Mouse (Mus musculus) testis, postnatal 14 days (tissue): ENCODE data around the gene Dcp1b.
"Not testable (repeated sequence)": the region's sequence is repeated elsewhere in the genome, so short reads cannot be mapped to it uniquely, and the experiment has no call there.

Experiments
- DNase-seq: peaks from one replicate; pipeline ENCODE4 v3.0.0; 2021; ENCODE audit warnings: low spot score

Dcp1b gene

GRCm38 (mm10) chr6:119196382-119197305, 21.6 kb downstream of the Dcp1b start, which contains the start of gene Cacna1c:
Cacna1c (minus strand) TSS chr6:119196418.
- DNase-seq = no peak

- DNase-seq = no peak
Observed at GRCm38 (mm10) chr6:119198534-119199273, 23.7 kb downstream of the Dcp1b start.

DNA sequence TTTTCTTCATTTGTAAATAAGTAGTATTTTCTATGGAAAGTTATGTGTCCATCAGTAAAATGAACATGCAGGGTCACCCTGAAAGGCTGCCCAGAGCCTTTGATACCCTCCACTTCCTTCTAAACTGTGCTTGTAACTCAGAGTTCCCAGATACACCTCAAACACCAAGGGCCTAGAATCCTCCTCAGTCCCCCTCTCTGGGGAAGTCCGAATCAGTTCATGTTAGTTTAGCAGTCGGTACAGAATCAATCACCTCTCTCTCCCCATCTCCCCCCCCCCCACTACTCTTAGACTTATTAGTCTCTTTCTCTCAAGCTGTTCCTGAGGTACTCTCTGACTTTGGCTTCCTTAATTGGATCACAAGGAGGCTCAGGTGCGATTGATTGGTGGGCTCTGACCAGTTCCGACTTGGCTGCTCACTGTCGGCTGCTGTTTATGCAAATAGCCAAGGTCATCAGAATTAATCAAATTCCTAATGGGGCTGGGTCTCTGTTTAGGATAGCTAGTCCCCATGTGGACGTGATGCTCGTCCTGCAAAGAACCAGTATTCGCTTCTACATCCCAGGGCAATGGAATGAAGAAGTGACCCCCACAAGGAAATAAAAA, 24.3 kb downstream of the Dcp1b start:
- DNase-seq = no peak

DNA sequence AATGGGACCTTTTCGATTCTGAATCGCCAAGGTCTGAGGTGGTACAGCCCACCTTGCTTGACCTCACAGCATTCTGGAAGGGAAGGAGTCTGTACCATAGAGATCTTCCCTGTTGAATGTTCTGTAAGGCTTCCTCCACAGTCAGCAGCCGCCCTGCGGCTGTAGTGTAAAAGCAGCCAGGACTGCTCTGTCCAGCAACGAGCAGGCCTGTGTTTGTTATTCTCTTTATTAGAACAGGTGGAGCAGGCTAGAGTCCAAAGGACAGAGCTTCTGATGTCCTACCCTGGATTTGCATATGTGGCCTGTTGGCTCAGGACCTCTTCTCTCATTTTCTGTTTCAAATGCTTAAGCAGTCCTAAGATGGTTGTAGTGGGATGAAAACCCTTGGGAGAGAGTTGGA, 25.3 kb downstream of the Dcp1b start:
- no peak for DNase-seq

DNA sequence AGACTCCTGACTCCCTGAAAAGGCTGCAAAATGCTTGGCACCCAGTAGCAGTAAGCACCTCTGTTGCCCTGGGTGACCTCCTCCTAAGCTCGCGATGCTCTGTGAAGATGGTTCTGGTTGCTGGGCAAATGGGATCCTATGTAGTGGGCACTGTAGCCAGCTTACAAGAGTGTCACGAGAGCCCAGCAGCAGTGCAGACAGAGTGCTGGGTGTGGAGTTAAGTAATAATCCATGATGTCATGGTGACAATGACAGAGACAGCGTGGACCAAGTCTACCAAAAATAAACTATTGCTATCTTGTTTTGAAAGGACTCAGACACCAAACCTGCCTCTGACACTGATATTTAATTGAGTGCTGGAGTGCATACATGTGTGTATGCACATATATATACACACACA, 26.5 kb downstream of the Dcp1b start:
- no peak for DNase-seq

DNA sequence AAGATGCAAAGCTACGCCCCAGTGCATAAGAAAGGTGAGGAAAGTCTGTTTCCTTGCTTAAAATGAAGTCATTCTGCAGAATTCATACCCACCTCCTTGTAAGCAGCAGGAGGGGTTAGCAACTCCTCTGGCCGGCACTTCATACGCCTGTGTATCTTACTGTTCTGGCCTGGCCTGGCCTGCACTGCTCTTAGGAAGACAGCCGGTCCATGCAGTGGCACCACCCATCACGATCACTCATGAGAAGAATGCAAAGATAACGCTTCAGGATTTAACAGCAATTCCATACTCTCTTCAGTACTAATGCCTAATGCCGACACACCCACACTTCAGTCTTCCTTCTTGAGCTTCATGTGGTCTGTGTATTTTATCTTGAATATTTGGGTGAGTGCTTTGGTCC, 29.2 kb downstream of the Dcp1b start:
- DNase-seq = no peak

DNA sequence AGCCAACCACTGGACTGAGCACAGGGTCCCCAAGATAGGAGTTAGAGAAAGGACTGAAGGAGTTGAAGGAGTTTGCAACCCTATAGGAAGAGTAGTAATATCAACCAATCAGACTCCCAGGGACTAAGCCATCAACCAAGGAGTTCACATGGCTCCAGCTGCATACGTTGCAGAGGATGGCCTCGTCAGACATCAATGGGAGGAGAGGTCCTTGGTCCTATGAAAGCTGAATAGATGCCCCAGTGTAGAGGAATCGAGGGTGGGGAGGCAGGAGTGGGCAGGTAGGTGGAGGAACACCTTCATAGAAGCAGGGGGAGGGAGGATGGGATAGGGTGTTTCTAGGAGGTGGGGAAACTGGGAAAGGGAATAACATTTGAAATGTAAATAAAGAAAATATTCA, 29.9 kb downstream of the Dcp1b start:
- DNase-seq = no peak

DNA sequence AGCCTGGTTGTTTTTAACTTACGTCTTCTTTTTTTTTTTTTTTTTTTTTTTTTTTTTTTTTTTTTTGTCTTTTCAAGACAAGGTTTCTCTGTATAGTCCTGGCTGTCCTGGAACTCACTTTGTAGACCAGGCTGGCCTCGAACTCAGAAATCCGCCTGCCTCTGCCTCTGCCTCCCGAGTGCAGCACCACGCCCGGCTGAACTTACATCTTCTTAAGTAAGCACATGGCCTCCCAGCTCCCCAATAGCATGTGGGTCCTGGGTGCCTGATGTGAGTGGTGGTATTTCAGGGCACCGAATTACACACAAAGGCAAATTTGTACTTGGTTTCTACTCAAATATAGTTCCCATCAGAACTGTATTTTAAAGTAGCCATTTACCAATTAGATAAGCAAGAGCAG, 31.0 kb downstream of the Dcp1b start:
- DNase-seq = not testable (repeated sequence)

- no peak for DNase-seq
Observed at GRCm38 (mm10) chr6:119213375-119213774, 38.3 kb downstream of the Dcp1b start.

DNA sequence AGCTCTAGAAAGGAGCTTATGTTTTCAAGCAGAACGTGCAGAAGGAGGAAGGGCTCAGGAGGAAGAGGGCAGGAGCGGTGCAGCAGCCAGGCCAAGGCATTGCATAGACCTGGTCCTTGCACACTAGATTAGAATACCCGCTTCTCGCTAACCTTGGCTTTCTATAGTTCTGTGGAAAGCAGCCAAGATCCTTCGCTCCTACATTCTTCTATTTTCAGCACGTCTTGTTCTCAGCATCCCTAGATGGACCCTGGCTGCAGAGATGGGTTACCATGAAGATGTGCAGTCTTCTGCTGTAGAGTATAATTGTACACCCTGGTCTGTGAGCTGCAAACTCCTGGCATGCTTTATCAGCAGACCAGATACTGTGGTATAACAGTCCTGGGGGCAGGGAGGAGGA, 39.1 kb downstream of the Dcp1b start:
- DNase-seq = no peak

- DNase-seq = no peak
Observed at GRCm38 (mm10) chr6:119215040-119215613, 40.1 kb downstream of the Dcp1b start.

DNA sequence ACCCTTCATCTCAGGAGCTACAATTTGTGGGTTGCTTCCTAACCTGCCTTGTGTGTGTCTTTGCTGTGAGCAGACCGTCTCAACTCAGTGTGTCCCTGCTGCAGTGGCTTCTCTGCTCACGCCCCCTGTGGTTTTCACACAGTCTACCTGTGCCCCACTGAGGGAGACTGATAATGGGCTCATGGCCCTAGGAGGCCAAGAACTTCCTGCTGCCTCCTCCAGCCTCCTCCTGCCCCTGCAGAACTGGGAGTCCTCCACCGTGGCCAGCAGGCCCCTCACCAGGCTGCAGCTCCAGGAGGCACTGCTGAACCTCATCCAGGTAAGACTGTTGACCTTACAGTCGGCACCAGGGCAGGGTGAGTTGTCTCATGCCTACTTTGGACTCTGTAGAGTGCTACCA, 42.6 kb downstream of the Dcp1b start:
- DNase-seq = no peak

DNA sequence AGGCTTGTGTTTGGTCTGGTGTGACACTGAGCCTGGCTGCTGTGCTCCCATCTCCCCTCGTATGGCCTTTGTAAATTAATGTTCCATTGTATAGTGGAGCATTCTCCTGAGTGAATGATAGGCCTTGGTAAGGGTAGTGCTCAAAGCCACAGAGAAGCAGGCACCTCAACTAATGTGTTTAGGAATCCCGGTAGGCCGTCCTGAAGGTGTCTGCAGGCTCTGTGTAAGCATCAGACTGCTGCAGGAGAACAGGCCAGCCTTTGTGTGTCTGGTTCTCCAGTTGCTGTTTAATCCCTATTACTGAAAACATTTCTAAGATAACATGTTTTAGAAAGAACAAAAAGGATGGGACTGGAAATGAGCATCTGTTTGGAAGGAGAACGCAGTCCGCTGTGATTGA, 43.5 kb downstream of the Dcp1b start:
- no peak for DNase-seq

- no peak for DNase-seq
Observed at GRCm38 (mm10) chr6:119219237-119219870, 44.3 kb downstream of the Dcp1b start.

GRCm38 (mm10) chr6:119220297-119220696, 45.2 kb downstream of the Dcp1b start:
- no peak for DNase-seq

- no peak for DNase-seq
Observed at GRCm38 (mm10) chr6:119224451-119225195, 49.6 kb downstream of the Dcp1b start.

GRCm38 (mm10) chr6:119225226-119225625, 50.2 kb downstream of the Dcp1b start:
- no peak for DNase-seq

DNA sequence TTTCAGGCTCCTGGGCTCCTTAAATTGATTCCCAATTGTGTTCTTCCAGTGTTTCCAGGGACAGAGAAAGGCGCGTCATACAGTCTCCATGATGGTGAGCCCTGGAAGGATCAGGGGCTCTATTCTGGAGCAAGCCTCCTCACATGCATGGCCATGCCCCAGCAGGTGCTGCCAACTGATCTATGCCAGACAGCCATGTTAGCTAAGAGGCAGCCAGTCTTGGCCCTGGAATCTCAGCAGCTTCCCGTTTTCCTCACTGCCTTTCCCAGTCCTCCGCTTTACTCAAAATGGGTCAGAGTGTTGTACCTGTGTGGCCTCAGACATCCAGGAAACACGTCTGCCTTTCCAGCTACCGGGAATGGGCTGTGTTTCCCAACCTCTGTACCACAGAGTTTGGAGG, 50.7 kb downstream of the Dcp1b start:
- no peak for DNase-seq

DNA sequence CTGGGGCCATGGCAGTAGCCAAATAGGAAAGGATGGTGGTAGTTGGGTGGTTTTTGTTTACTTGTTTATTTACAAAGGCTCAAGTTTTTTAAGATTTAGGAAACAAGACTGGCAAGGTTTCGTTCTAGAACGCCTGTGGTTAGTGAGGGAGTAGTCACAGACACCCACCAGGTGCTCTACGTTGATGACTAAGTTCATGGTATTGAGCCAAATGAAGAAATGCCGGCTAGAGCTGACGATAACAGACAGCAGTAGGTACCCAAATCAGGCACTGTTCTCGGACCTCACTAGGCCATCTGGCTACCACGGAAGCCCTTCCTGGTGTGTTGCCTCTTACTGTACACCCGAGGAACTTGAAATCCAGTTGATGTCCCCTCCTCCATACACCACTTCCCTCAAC, 51.9 kb downstream of the Dcp1b start:
- DNase-seq = no peak

- DNase-seq = no peak
Observed at GRCm38 (mm10) chr6:119228861-119229603, 54.0 kb downstream of the Dcp1b start.
